Mouse (Mus musculus): ENCODE results near the gene Otud7b. TPM values are rescaled to one million over a fixed set of nuclear protein-coding genes. Genes with fewer than 3 reads are reported as not detected.

Otud7b gene
- polyA plus RNA-seq, 1 experiment from 2014 or later = 7.9 TPM

DNA sequence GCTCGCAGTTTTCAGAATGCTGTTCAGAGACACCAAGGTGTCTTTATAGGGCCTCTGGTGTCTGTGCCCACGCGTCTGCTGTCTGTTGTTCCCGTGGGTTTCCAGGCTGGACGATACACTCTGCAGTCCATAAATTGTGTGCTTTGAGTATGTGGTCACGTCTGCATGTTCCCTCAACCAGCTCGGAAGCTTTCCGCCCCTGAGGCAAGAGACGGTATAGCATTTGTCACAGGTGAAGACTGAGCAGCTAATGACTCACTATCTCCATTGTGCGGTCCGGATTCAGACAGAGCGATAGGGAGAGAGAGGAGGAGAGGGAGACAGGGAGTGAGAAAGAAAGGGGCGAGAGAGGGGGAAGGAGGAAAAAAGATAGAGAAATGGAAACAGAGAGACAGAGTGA is 10.8 kb upstream of the Otud7b start:
- Histone ChIP-seq H3K4me2 (replicated peaks) (no peak overlapping the region), H3K36me3 (replicated peaks; ENCODE audit: control insufficient read depth, insufficient read depth) (no peaks in the 10 kb centered on the region), H3K4me1 (replicated peaks; ENCODE audit: control insufficient read depth, insufficient read depth, low read length) (no peaks in the 10 kb centered on the region), H3K9me3 (ENCODE audit: control insufficient read depth, low read length) (no peaks in the 10 kb centered on the region), H3K27ac (no peak overlapping the region), H3K9ac (no peak overlapping the region), H3K27me3 (ENCODE audit: control insufficient read depth, insufficient read depth, low read length) (no peaks in the 10 kb centered on the region), H3K4me3 (replicated peaks; ENCODE audit: low read length) (no peak overlapping the region)
- WGBS = 64% methylated on average over 13 of the region's 13 CpGs
- no peak for DNase-seq (ENCODE audit: low spot score)
- ATAC-seq (ENCODE audit: low FRiP score) = no peak

DNA sequence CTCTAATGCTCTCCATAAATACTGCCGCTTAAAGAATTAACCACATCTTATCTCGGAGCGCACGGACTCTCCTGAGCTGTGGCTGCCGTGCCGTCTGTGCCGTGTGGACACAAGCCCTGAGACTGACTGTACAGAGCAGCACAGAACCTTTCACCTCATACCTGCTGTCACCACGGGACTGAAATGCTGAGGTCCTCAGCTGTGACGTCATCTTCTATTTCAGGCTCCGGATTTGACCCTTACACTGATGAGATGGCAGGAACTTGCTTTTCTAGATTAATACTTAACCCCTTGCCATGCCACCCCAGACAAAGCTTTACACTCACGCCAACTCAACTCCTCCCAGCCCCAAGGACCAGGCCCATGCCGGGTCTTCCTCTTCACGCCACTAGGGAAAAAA is 10.1 kb upstream of the Otud7b start:
- Histone ChIP-seq H3K27ac (no peak overlapping the region), H3K27me3 (ENCODE audit: control insufficient read depth, insufficient read depth, low read length) (no peaks in the 10 kb centered on the region), H3K4me2 (replicated peaks) (no peak overlapping the region), H3K36me3 (replicated peaks; ENCODE audit: control insufficient read depth, insufficient read depth) (no peaks in the 10 kb centered on the region), H3K9ac (no peak overlapping the region), H3K9me3 (ENCODE audit: control insufficient read depth, low read length) (no peaks in the 10 kb centered on the region), H3K4me3 (replicated peaks; ENCODE audit: low read length) (no peak overlapping the region), H3K4me1 (replicated peaks; ENCODE audit: control insufficient read depth, insufficient read depth, low read length) (no peaks in the 10 kb centered on the region)
- DNase-seq (ENCODE audit: low spot score) (no peak), ATAC-seq (ENCODE audit: low FRiP score) (no peak)
- 86% methylated on average over 13 of the region's 13 CpGs for WGBS

DNA sequence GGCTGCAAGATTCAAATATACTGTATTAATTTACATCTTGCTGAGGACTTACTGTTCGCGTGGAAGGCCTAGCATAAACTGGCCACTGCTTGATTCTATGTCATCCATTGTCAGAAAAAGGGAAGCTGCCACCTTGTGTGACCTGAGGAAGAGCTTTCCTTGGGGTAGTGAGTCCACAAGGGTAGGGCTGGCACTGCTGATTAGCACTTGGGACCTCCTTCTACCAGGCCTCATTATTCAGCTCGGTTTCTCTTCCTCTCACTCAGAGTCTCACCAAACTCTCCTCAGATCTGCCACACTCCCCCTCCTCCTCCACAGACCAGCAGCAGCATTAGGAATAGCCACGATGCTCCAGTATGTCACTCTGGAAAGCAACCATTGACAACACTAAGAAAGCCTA is 6.2 kb upstream of the Otud7b start:
- Histone ChIP-seq H3K27ac (no peak overlapping the region), H3K36me3 (replicated peaks; ENCODE audit: control insufficient read depth, insufficient read depth) (no peaks in the 10 kb centered on the region), H3K27me3 (ENCODE audit: control insufficient read depth, insufficient read depth, low read length) (no peaks in the 10 kb centered on the region), H3K4me3 (replicated peaks; ENCODE audit: low read length) (no peak overlapping the region), H3K9ac (no peak overlapping the region), H3K4me1 (replicated peaks; ENCODE audit: control insufficient read depth, insufficient read depth, low read length) (peaks cover 4% of the 10 kb centered on the region; the same call in 1 of the 2 replicates), H3K4me2 (replicated peaks) (no peak overlapping the region), H3K9me3 (ENCODE audit: control insufficient read depth, low read length) (no peaks in the 10 kb centered on the region)
- ATAC-seq (ENCODE audit: low FRiP score) = no peak
- WGBS = 68% methylated on average over 4 of the region's 4 CpGs
- no peak for DNase-seq (ENCODE audit: low spot score)

DNA sequence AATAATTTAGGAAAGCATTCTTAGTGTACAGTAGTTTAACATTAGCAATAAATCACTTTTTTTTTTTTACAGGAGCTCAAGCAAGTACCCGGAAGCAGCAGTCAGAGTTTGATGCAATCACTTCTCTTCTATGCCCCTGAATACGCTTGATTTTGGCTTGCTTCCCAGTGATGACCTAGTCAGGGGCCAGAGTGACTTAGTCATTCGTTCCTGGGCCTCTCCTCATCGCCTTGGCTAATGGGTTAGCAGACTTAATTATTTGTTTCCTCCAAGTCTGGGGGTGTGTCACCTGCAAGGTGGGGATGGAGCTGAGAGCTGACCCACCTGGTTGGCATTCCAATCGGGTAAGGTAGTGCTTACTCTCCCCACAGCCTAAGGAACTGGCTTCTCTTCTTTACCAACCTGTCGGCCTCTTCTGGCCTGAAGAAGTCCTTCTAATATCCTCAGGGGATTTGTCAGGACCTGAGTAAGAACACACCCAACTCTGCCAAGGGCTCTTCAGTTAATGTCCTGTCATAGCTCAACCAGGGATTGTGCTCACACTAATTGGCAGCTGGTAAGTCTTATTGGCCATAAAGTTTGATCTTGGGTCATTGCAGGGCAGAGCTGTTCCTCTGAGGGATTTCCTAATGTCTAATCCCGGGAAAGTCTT is 5.6 kb upstream of the Otud7b start:
- H3K27ac ChIP-seq = no peak overlapping the region
- ATAC-seq (ENCODE audit: low FRiP score) (no peak), DNase-seq (ENCODE audit: low spot score) (no peak)
- H3K9me3 ChIP-seq (ENCODE audit: control insufficient read depth, low read length) = no peaks in the 10 kb centered on the region
- H3K27me3 ChIP-seq (ENCODE audit: control insufficient read depth, insufficient read depth, low read length) = no peaks in the 10 kb centered on the region
- H3K4me3 ChIP-seq (replicated peaks; ENCODE audit: low read length) = no peak overlapping the region
- no peak overlapping the region for H3K9ac ChIP-seq
- no peak overlapping the region for H3K4me2 ChIP-seq (replicated peaks)
- H3K4me1 ChIP-seq (replicated peaks; ENCODE audit: control insufficient read depth, insufficient read depth, low read length) = peaks cover 4% of the 10 kb centered on the region; the same call in 1 of the 2 replicates
- H3K36me3 ChIP-seq (replicated peaks; ENCODE audit: control insufficient read depth, insufficient read depth) = no peaks in the 10 kb centered on the region
- WGBS = 67% methylated on average over 7 of the region's 7 CpGs

DNA sequence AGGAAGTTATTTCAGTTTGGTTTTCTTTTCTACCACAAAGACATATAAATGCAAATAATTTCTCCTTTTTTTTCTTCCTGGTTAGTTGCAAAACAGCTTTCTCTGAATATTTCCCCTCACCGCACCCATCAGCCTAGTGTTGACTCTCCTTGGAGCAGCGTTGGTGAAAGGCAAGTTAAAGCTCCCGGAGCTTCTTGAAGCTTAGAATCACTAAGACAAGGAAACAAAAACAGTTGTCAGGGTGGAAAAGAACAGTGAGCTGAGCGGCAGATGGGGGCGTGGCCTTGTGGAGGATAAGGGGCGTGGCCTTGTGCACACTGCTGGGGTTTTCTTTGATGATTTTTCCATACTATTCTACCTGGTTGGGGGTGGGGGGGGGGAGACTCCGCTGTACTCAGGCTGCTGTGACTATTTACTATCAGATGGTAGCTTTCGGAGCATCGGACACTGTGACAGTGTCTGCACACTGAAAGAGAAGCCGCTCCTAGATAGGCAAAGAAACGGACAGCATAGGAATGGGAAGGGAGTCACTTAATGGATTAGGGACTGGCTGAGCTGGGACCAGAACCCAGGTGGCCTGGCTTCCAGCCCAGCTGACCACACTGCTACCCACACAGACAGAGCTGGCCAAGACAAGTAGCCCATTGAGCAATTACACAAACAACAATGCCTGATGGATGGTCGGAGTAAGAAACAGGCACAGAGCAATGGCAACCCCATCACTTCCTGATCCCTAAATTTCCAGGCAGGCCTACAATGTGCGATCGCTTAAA is 2.0 kb upstream of the Otud7b start:
- Histone ChIP-seq H3K4me2 (replicated peaks) (peak overlapping the region; percentile 45), H3K27ac (no peak overlapping the region), H3K36me3 (replicated peaks; ENCODE audit: control insufficient read depth, insufficient read depth) (no peaks in the 10 kb centered on the region), H3K27me3 (ENCODE audit: control insufficient read depth, insufficient read depth, low read length) (no peaks in the 10 kb centered on the region), H3K9ac (0 out of 2 replicates have a peak overlapping the region, but pooled peaks have one; percentile 26), H3K4me1 (replicated peaks; ENCODE audit: control insufficient read depth, insufficient read depth, low read length) (peaks cover 19% of the 10 kb centered on the region), H3K4me3 (replicated peaks; ENCODE audit: low read length) (peak overlapping the region; percentile 21), H3K9me3 (ENCODE audit: control insufficient read depth, low read length) (no peaks in the 10 kb centered on the region)
- ATAC-seq (ENCODE audit: low FRiP score) (0 out of 2 replicates have a peak, but pooled peaks have one; percentile 17), DNase-seq (ENCODE audit: low spot score) (peak; percentile 47)
- 12% methylated on average over 14 of the region's 14 CpGs for WGBS

DNA sequence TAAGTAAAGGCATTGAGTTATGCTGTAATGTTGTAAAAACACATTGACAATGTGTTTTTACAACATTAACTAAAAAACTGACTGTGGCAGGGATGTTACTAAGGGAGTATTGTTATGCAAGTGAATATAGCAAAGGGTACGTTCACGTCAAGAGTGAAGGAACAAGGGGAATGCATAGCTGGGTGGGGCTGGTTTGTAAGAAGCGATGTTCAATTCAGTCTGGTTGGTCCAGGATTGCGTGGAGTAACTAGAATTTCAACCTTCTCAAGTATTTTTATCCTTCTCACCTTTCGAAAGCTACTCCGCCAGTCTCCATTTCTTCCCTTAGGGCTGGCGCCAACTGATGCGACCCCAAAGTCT is 446 bp upstream of the Otud7b start:
- WGBS = under 1% methylated on average over 8 of the region's 8 CpGs
- Histone ChIP-seq H3K4me1 (replicated peaks; ENCODE audit: control insufficient read depth, insufficient read depth, low read length) (peaks cover 19% of the 10 kb centered on the region), H3K36me3 (replicated peaks; ENCODE audit: control insufficient read depth, insufficient read depth) (no peaks in the 10 kb centered on the region), H3K4me3 (replicated peaks; ENCODE audit: low read length) (peak overlapping the region; percentile 77), H3K9ac (peak overlapping the region; percentile 83), H3K4me2 (replicated peaks) (peak overlapping the region; percentile 69), H3K27me3 (ENCODE audit: control insufficient read depth, insufficient read depth, low read length) (no peaks in the 10 kb centered on the region), H3K27ac (peak overlapping the region; percentile 57; the same call in 1 of the 2 replicates), H3K9me3 (ENCODE audit: control insufficient read depth, low read length) (no peaks in the 10 kb centered on the region)
- ATAC-seq (ENCODE audit: low FRiP score) = peak; percentile 19; the same call in 1 of the 2 replicates
- no peak for DNase-seq (ENCODE audit: low spot score)

DNA sequence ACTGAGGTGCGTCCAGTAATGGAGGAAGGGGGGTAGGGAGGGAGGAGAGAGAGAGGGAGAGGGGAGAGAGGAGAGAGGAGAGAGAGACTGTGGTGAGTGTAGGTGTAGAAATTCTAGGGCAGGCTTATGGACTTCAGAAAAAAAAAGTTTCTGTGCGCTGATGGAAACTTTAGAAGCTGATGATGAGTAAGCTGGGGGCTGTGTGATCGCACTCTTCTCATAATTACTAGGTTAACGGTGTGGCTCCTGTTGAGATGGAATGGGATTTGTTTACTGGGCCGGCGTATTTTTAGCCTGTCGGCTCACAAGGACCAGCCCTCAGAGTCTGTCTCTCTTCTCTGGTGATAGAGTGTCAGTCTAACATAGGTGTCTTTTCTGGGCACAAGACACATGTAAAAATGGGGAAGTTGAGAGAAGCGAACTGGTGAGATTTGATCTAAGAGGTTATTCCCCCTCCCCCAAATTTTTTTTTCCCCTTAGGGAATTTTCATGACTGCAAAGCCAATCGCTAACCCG is 963 bp downstream of the Otud7b start:
- H3K9me3 ChIP-seq (ENCODE audit: control insufficient read depth, low read length) = no peaks in the 10 kb centered on the region
- H3K9ac ChIP-seq = peak overlapping the region; percentile 83
- peak overlapping the region; percentile 69 for H3K4me2 ChIP-seq (replicated peaks)
- no peak for DNase-seq (ENCODE audit: low spot score)
- 10% methylated on average over 10 of the region's 10 CpGs for WGBS
- H3K27ac ChIP-seq = no peak overlapping the region
- H3K4me1 ChIP-seq (replicated peaks; ENCODE audit: control insufficient read depth, insufficient read depth, low read length) = peaks cover 19% of the 10 kb centered on the region
- no peaks in the 10 kb centered on the region for H3K27me3 ChIP-seq (ENCODE audit: control insufficient read depth, insufficient read depth, low read length)
- peak overlapping the region; percentile 77 for H3K4me3 ChIP-seq (replicated peaks; ENCODE audit: low read length)
- ATAC-seq (ENCODE audit: low FRiP score) = peak; percentile 2; the same call in 1 of the 2 replicates
- no peaks in the 10 kb centered on the region for H3K36me3 ChIP-seq (replicated peaks; ENCODE audit: control insufficient read depth, insufficient read depth)

DNA sequence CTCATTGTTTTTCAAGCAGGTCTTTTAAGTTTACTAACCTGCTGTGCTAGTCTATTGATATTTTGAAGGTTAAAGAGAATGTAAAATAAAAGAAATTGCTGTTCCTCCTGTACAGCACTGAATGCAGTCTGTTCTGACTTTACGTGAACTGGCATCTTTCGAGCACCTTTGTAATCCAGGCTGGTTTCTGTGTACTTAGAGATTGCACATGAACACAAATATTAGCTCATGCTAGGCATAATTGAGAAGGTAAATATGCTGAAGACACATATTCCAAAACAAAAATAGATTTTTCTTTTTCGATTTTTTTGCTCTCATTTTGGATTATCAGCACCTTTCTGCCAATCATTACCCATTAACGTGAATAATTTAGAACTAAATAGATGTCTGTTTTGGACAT is 1.8 kb downstream of the Otud7b start:
- Histone ChIP-seq H3K4me1 (replicated peaks; ENCODE audit: control insufficient read depth, insufficient read depth, low read length) (peaks cover 19% of the 10 kb centered on the region), H3K27ac (no peak overlapping the region), H3K27me3 (ENCODE audit: control insufficient read depth, insufficient read depth, low read length) (no peaks in the 10 kb centered on the region), H3K9me3 (ENCODE audit: control insufficient read depth, low read length) (no peaks in the 10 kb centered on the region), H3K4me3 (replicated peaks; ENCODE audit: low read length) (no peak overlapping the region), H3K36me3 (replicated peaks; ENCODE audit: control insufficient read depth, insufficient read depth) (no peaks in the 10 kb centered on the region), H3K9ac (no peak overlapping the region), H3K4me2 (replicated peaks) (0 out of 2 replicates have a peak overlapping the region, but pooled peaks have one; percentile 69)
- DNase-seq (ENCODE audit: low spot score) (no peak), ATAC-seq (ENCODE audit: low FRiP score) (no peak)
- WGBS = 91% methylated on average over 4 of the region's 4 CpGs

DNA sequence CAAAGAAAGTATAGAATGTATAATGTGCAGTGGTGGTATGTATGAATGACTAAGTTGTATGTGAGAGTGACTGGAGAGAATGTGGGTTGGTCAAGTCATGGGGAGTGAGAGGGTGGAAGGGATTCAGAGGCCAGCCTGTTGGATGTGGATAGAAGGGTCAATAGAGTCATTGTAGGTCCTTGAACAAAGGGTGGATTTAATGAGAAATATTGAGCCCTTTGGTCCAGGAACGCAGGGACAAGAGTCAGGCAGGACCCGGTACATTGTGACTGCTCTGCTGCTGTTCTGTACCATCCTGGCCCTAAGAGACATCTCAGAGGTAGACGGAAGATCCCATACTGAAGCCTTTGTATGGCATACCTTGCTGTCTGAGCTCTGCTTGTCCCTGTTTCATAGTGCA is 4.0 kb downstream of the Otud7b start:
- no peak for ATAC-seq (ENCODE audit: low FRiP score)

More for the DNA sequence above, 4.0 kb downstream of the Otud7b start:
- 78% methylated on average over 3 of the region's 3 CpGs for WGBS
- Histone ChIP-seq H3K27me3 (ENCODE audit: control insufficient read depth, insufficient read depth, low read length) (no peaks in the 10 kb centered on the region), H3K9ac (no peak overlapping the region), H3K27ac (no peak overlapping the region), H3K4me3 (replicated peaks; ENCODE audit: low read length) (no peak overlapping the region), H3K36me3 (replicated peaks; ENCODE audit: control insufficient read depth, insufficient read depth) (no peaks in the 10 kb centered on the region), H3K9me3 (ENCODE audit: control insufficient read depth, low read length) (no peaks in the 10 kb centered on the region), H3K4me1 (replicated peaks; ENCODE audit: control insufficient read depth, insufficient read depth, low read length) (peaks cover 14% of the 10 kb centered on the region), H3K4me2 (replicated peaks) (no peak overlapping the region)
- DNase-seq (ENCODE audit: low spot score) = no peak
